Mouse (Mus musculus) left cerebral cortex, postnatal 36 days (tissue): Measurements from ENCODE around the gene Bcat2. TPM values are rescaled to one million over a fixed set of nuclear protein-coding genes. Genes with fewer than 3 reads are reported as not detected.
A peak's percentile ranks its signal among the peaks of the same experiment; 100 is the strongest.

ENCODE experiments used
- DNase-seq, 2 experiments: peaks; one replicate each; pipeline ENCODE4 v3.0.0; 2021 to 2022; ENCODE audit warnings: low spot score in 2 of 2, mixed read lengths in 1 of 2
- intact Hi-C: fragments of 180-260 bp; cut with DNase I; formaldehyde crosslinking; loops from one replicate; pipeline ENCODE4 v1.15.1; 2025
- total RNA-seq, 2 experiments: library from RNA; stranded (reverse); gene quantifications; 2 replicates each; pipeline ENCODE4 v1.2.3; 2021

Bcat2 gene
- total RNA-seq, 2 experiments from 2014 or later = 18.8 to 27.5 TPM

DNA sequence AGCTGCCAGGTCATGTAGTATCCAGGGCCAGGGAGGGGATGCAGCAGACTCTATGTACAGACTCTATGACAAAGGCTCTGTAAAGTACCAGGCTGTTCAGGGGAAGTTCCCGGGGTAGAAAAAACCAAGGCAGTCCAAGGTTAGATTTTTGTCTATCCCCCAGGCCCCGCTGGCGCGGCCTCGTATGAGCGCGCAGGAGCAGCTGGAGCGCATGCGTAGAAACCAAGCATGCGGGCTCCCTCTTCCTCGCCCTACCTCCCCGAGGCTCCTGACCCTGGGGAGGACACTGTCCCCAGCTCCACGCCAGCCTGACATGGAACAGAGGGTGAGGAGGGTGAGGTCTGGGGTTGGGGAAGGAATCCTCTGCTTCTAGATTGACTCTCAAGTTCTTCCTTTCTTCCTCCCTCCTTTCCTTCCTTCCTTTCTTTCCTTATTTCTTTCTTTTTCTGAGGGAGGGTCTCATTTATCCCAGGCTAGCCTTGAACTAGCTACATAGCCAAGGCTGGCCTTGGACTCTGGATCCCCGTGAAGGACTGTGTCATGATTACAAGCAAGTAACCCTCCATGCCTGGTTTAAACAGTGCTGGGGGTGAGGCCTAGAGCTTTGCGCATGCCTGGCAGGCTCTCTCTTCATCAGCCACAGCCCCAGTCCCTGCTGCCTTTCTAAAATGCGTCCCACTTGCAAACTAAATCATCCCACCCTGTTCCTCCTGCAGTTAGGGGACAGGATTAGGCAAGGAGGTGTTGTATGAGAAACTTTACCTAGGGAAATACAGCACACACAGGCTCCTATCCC is 20.1 kb upstream of the Bcat2 start:
- intact Hi-C loops = no loop called here
- DNase-seq = no peak

DNA sequence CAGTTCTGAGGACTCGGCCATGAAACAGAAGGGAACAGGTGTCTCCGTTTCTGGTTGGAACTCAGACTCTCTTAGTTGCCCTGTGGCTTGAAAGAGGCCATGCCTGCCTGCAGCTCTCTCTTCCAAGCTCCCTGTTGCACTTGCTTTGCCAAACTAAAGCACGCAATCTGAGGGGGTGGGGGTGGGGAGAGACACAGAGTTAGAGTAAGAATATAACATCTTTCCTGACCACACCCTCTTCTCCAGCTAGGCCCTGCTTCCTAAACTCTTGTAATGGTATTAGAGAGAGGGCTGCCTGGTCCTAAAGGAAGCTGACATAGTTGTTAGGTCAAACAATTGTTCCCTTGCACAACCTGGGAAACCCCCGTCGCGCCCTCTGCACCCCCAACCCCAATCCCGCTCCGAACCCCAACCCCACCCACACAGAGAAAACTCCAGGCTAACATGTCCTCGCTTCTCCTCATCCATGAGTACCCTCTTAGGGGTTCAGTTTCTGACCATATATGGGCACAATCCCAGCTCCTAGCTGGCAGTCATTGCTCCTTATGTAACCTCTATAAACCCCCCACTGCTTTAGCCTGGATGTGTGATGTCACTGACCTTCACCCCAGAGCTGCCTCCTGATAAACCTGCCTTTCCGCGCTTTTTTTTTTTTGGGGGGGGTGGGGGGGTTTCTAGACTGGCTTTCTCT is 19.0 kb upstream of the Bcat2 start:
- intact Hi-C loops = no loop called here
- no peak for DNase-seq

DNA sequence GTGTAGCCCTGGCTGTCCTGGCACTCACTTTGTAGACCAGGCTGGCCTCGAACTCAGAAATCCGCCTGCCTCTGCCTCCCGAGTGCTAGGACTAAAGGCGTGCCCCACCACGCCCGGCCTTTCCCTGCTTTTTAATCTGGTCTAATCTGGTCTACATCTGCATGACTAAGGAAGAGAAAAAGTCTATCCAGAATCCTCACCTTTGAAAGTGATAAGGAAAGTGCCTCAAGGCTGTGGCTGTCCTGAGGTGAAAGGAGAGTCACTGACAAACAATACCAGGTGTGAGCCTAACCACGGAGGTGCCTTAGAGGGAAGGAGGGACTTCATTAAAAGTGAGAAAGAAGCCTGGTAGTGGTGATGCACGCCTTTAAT is 18.5 kb upstream of the Bcat2 start:
- intact Hi-C loops = no loop called here
- DNase-seq = no peak

DNA sequence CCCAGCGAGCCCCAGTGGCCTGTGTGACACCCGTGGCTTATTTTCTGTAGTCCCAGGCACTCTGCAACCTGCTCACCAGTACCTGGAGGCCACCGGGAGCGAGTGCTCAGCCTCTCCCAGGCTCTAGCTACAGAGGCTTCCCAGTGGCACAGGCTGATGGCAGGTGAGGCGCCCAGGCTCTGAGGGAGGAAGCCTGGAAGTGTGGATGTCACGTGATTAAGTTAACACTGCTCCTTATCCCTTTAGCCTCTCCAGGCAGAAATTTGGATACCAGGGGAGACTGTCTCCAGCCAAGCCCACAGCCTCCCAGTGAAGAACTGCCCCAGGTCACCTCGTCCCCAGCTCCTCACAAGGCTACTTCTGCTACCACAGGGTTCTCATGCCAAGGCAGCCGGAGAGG is 16.4 kb upstream of the Bcat2 start:
- intact Hi-C loops = no loop called here
- DNase-seq = no peak

DNA sequence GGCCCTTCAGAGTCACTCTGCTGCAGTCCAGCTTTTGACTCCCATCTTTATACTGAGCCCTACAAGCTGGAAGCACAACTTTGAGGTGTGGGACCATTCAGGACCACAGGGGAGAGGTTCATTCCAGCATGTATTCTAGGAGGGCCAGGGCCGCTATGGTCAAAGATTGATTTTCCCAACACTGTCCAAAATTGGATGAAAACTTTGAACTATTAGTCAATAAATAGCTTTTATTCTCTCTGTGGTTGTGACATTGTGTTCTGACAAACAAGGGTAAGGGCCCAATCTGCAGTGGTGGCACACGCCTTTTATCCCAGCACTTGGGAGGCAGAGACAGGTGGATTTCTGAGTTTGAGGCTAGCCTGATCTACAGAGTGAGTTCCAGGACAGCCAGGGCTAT is 16.0 kb upstream of the Bcat2 start:
- intact Hi-C loops = loop anchor here (2.0 kb wide), 1 partner anchor 37 kb away; no protein-coding TSS in a partner anchor
- DNase-seq = no peak

DNA sequence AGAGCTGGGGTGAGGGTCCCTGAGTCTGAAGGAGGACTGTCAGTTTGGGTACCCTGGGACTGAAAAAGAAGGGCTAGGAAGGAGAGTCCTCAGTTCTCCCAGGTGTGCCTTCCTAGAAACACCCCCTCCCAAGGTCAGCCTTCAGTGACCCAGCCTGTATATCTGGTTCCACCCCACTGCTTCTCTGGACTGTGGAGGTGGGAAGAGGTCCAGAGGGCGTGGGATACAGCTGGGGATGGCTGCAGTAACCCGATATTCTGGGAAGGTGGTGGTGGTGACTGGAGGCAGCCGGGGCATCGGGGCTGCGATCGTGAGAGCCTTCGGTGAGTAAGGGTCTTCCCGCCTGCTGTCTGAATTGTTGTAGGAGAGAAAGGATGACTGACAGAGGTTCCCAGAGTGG is 15.2 kb upstream of the Bcat2 start, which contains the start of gene Hsd17b14:
TSS of gene Hsd17b14 (plus strand) at position 150 of the 400 bp plus-strand sequence.
- DNase-seq = no peak
- intact Hi-C loops = loop anchor here (2.0 kb wide), 1 partner anchor 36 kb away; no protein-coding TSS in a partner anchor

DNA sequence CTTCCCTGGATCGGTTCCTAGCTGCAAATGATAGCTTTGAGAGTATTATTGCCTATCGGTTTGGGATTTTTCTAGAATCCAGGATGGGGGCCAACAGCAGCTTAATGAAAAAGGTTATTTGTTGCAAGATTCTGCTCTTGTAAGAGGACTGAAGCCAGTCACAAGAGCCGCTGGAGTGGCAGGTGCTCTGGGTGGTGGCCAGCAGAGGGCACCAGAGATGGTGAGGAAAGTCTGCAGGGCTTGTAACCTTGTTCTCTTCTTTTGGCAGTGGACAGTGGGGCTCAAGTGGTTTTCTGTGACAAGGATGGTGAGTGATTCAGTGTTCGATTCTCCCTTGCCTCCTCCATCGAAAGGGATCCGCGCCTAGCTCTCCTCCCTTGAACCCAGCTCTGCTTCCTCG is 14.2 kb upstream of the Bcat2 start:
- DNase-seq = peak; percentile 64 to 65
- intact Hi-C loops = loop anchor here (2.0 kb wide), 1 partner anchor 35 kb away; no protein-coding TSS in a partner anchor

DNA sequence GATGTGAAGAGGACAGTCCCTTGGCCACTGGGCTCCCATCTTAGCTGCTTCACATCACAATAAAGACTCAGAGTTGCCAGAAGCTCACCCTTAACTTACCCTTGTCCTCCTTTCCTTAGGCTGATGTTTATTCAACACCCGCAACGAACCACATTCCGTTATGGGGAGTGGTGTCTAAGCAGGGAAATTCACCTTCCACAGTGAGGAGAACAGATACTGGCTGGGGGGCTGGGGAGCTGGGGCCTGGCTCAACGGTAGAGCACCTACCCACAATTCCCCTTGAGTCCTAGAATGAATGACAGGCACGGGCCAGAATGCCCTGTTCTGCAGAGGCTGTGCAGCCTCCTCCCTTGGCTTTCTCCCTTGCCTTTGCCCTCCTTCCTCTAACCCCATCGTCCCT is 11.0 kb upstream of the Bcat2 start:
- DNase-seq = no peak
- intact Hi-C loops = no loop called here

DNA sequence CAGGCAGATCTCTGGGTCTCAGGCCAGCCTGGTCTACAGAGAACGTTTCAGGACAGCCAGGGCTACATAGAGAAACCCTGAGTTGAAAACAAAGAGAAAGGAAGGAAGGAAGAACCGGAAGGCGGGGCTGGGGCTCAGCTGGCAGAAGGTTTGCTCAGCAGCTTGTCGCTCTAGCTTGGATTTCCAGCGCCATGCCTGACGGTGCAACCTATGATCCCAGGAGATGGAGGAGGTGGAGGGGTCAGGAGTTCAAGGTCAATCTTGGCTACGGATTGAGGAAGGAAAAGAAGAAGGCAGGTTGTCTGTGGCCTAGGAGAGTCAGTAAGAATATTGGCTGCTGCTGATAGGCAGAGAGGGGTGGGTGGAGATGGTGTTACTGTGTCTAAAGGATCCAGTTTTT is 9.7 kb upstream of the Bcat2 start:
- DNase-seq = no peak
- intact Hi-C loops = loop anchor here (2.0 kb wide), 1 partner anchor 83 kb away; no protein-coding TSS in a partner anchor

DNA sequence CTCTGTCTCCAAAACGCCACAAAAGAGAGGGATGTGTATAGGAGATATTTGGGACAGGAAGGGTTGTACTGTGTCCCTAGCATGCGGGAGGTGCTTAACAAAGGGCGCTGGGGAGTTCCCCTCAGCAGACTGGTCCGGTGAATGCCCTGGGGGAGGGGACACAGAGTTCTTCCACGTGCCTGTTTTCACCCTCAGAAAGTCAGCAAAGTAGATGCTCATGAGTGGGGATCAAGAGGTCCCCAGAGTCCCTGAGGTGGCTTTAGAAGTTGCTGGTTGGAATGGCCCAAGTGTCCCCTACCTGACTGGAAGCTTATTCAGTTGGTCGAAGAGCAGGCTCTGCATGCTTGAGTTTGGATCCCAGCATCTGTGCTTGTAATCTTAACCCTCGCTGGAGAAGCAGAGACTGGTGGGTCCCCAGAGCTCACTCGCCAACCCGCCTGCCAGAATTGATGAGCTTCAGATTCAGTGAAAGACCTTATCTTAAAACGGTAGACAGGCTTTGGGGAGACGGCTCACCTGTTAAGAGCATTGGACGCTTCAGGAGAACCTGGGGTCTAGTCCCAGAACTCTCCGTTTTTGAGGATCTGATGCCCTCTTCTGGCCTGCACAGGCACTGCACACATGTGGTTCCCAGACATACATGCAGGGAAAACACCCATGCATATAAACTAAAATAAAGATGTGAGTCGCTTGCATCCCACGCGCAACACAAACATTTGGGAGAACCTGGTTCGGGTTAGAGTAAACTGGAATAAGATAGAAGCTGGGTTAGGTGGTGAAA is 8.9 kb upstream of the Bcat2 start:
- intact Hi-C loops = loop anchor here (2.0 kb wide), 1 partner anchor 84 kb away; no protein-coding TSS in a partner anchor
- peak; percentile 62 to 78 for DNase-seq

DNA sequence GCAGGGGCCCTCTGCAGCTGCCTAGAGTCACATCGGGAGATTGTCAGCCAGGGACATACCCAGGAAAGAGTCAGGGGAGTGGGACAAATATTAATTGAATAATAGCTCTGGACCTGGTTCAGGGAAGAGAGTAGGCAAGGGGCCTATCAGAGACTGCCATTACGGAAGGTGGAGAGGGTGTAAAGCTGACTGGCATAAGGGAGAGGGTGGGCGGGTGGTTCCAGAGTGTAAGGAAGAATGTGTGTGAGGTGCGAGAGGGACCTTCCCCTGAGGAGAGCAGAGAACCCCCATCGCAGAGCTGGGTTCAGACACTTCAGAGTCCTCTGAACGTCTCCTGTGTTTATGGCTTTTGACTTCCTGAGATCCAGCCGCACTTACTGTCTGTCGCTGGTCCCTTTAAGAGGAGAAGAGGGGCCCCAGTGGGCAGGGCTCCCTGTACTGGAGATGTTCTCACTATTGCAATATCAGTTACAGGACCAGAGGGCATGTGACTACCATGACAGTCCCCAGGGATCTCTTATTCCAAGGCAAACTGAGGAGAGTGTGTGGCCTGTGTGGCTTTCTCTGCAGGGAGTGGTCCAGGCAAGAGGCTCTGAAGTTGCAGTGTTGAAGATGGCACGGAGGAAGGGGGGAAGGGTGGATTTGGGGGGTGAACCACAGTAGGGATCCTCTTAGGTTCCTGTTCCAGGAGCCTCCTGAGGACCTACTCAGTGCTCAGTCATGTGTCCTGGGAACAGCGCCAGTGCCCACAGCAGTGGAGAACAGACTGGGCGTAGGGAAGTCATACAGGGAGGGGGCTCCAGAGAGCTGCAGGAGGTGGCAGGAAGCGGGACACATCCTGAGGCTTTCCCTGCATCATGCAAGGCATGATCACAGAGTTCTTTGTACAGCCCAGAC is 8.1 kb upstream of the Bcat2 start:
- DNase-seq = no peak
- intact Hi-C loops = loop anchor here (2.0 kb wide), 1 partner anchor 85 kb away; no protein-coding TSS in a partner anchor

DNA sequence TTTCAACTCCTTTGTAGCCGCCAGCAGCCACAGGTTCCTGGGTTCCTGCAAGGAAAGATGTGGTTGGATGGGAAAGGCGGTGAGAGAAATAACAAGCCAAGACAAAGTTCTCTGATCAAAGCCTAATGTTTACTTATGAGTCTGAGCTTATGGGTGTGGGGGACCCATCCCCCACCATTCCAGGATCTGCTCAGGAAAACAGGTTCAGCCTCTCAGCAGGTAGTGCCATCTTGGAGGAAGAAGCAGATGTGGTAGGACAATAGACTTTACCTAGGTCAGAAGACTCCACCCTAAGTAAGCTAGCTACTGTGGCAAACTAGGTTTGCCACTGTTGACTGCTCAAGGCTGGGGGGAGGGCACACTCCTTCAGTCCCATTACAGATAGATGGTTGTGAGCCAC is 5.1 kb upstream of the Bcat2 start:
- intact Hi-C loops = no loop called here
- DNase-seq = no peak

DNA sequence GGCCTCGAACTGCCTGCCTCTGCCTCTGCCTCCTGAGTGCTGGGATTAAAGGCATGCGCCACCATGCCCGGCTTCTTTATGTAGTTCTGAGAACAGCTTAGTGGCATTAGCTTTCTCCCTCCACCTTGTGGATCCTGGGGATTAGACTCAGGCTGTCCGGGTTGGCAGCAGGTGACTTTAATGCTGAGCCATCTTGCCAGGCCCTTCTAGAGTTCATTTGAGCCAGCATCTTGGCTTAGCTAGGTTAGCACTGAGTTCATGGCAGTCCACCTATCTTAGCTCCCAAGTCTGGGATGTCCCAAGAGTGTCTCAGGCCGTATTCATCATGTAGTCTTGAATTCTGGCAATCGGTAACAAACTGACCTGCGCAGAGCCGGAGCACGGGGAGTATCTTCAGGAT is 4.5 kb upstream of the Bcat2 start:
- intact Hi-C loops = no loop called here
- DNase-seq = no peak

DNA sequence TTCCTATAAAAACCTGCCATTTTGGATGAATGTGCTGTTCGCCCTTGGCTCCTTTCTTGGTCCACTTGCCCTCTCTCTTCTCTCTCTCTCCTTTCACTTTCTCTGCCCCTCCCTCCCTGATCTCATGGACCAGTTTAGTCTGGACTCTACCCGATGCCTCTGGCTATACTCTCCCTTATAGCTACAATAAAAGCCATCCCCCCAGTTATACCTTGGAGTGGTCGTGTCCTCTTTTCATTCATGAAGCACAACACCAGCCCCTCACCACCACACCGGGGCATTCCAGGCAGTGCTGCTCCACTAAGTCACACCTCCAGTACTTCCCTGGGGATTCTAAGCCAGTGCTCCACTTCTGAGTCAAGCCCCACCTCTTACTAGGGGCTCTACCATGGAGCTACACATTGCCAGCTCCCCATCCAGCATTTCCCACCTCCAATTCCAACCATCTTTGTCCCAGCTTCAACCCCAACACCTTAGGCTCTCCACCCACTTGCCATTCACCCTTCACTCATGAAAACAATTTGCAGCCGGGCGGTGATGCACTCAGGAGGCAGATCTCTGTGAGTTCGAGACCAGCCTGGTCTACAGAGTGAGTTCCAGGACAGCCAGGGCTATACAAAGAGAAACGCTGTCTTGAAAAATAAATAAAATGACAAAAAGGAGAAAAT is 2.7 kb upstream of the Bcat2 start:
- intact Hi-C loops = no loop called here
- DNase-seq = no peak

DNA sequence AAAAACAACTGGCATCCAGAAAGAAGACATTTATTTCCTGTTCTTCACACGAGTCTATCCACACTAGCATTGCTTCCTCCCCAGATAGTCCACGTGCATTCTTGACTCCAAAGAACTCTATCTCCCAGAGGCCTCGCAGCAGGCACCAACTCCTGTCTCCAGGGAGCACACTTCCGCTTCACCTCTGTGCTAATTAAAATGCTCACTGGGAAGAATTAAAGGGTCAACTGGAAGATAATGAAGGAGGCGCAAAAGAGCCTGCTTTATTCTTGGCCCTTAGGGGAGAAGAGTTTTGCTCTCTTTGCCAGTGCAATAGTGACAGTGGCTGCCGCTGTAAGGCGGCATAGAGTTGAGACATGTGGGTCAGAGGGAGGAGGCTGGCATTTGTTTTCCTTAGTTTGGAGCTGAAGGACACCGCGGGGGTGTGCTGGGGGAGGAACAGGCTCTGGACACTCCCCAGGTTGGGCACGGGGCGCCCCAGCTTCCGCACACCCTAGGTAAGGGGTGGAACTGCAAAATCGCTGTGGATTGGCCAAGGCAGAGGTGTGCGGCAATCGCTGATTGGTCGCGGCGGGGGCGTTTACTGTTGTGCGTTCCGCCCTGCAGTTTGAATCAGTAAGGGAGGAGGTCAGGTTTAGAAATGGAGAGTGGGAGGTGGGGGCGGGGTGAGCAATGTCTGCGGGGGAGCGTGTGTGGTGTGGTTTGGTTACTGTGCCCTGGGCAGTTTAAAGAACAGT is 2.0 kb upstream of the Bcat2 start:
- intact Hi-C loops = no loop called here
- DNase-seq = peak; percentile 84

DNA sequence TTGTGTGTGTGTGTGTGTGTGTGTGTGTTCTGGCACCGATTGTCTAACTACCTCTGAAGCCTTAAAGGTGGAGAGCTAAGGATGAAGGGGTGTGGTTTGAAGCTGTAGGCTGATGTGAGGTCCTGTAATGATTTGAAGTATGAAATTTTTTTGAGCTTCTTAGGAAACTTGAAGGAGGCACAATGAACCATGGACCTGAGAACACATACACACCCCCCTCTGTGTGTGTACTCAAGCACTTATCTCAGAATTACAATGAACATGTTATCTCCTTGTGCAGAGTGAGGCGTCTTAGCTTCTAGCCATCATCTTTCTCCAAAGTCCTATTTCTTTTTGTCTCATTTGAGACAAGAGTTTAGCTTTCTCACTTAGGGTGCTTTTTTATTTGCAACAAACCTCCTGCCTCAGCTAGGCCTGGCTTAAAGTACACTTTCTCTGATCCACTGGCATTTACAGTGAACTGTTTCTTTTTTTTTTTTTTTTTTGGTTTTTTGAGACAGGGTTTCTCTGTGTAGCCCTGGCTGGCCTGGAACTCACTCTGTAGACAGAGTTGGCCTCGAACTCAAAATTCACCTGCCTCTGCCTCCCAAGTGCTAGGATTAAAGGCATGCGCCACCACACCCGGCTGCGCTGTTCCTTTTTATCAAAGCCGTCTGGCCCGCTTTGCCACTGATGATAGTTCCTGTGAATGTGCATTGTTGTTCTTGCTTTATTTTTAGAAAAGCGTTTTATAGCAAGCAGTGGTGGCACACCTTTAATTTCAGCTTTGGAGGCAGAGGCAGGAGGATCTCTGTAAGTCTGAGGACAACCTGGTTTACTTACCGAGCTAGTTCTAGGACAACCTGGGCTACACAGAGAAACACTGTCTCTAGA is 1.1 kb upstream of the Bcat2 start:
- no peak for DNase-seq
- intact Hi-C loops = no loop called here

DNA sequence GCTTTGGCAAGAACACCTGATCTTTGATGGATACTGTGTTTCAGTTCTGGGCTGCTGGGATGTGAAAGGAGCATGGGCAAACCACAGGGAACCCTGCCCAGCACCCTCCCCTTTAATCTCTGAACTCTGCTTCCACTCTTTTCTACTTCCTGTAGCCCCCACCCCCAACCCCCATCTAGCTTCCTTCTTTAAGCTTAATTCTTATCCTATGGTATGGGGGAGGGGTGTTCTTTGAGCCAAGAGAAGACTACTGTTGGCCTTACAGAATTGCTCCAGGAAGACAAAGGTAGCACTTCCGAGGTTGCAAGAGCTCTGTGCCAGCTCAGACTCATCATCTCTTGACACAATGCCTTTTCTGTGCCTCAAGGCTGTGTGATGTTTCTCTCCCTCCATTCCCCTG is 2.0 kb downstream of the Bcat2 start:
- DNase-seq = no peak
- intact Hi-C loops = no loop called here
